Mouse (Mus musculus): ENCODE measurements at regions not wholly inside any gene's neighbourhood (a gene's known extent, or its start where the extent isn't known, plus 50 kb on each side); places are given as distances from the start of the nearest gene placed in this dataset.
"Not testable (repeated sequence)": the region's sequence is repeated elsewhere in the genome, so short reads cannot be mapped to it uniquely, and the experiment has no call there.

- DNase-seq (ENCODE audit: low spot score in 2 of 2): no peak
Measured at GRCm38 (mm10) chr15:19458485-19458884, 639.7 kb downstream of the Cdh10 start.

- DNase-seq (ENCODE audit: low spot score in 2 of 2): peak in 1 of 2 experiments; percentile 16
Measured at GRCm38 (mm10) chr15:19473521-19473920, 654.8 kb downstream of the Cdh10 start.

- DNase-seq (ENCODE audit: low spot score in 2 of 2): not testable (repeated sequence)
Measured at GRCm38 (mm10) chr15:19493556-19493955, 674.8 kb downstream of the Cdh10 start.

GRCm38 (mm10) chr15:19519377-19519776, 700.6 kb downstream of the Cdh10 start:
- no peak for DNase-seq (ENCODE audit: low spot score in 2 of 2)

- DNase-seq (ENCODE audit: low spot score in 2 of 2): no peak
Measured at GRCm38 (mm10) chr15:19540676-19541075, 721.9 kb downstream of the Cdh10 start.

- DNase-seq (ENCODE audit: low spot score in 2 of 2): no peak
Measured at GRCm38 (mm10) chr15:19549757-19550156, 731.0 kb downstream of the Cdh10 start.

- DNase-seq (ENCODE audit: low spot score in 2 of 2): no peak
Measured at GRCm38 (mm10) chr15:19584769-19585168, 766.0 kb downstream of the Cdh10 start.

GRCm38 (mm10) chr15:19585281-19585680, 766.5 kb downstream of the Cdh10 start:
- no peak for DNase-seq (ENCODE audit: low spot score in 2 of 2)

- peak in 1 of 2 experiments; percentile 74 for DNase-seq (ENCODE audit: low spot score in 2 of 2)
Measured at GRCm38 (mm10) chr15:19593746-19594145, 775.0 kb downstream of the Cdh10 start.

GRCm38 (mm10) chr15:19622367-19622766, 803.6 kb downstream of the Cdh10 start:
- DNase-seq (ENCODE audit: low spot score in 2 of 2): not testable (repeated sequence)

- no peak for DNase-seq (ENCODE audit: low spot score in 2 of 2)
Measured at GRCm38 (mm10) chr15:19667380-19667779, 781.7 kb upstream of the Cdh12 start.

GRCm38 (mm10) chr15:19675545-19675944, 773.5 kb upstream of the Cdh12 start:
- DNase-seq (ENCODE audit: low spot score in 2 of 2): no peak

- DNase-seq (ENCODE audit: low spot score in 2 of 2): no peak
Measured at GRCm38 (mm10) chr15:19687239-19687638, 761.8 kb upstream of the Cdh12 start.

GRCm38 (mm10) chr15:19711764-19712163, 737.3 kb upstream of the Cdh12 start:
- no peak for DNase-seq (ENCODE audit: low spot score in 2 of 2)
